Mouse (Mus musculus) intestine, postnatal 0 days (tissue): Measurements from ENCODE around the gene Cep131. TPM values are rescaled to one million over a fixed set of nuclear protein-coding genes. Genes with fewer than 3 reads are reported as not detected.

ENCODE experiments used
- ATAC-seq: fragments of 200-750 bp; cut with Nextera tagmentation; 2 replicates; pipeline ENCODE4 v1.8.0; 2017; ENCODE audit warnings: mild to moderate bottlenecking, moderate TSS enrichment, moderate library complexity
- H3K27ac ChIP-seq: fragments of 300-500 bp; sonication (generic); 2 replicates; pipeline ENCODE4 v1.5.1; 2014; ENCODE audit warnings: mild to moderate bottlenecking, low read depth, low read length, moderate library complexity
- H3K27me3 ChIP-seq: fragments of 300-500 bp; sonication (generic); replicated peaks from 2 replicates; pipeline ENCODE4 v1.6.1; 2014; ENCODE audit warnings: low read length, mixed read lengths; ENCODE audit not compliant: control insufficient read depth, insufficient read depth
- H3K36me3 ChIP-seq: fragments of 300-500 bp; sonication (generic); 2 replicates; pipeline ENCODE4 v1.6.1; 2014; ENCODE audit warnings: mild to moderate bottlenecking, moderate library complexity; ENCODE audit not compliant: control insufficient read depth, insufficient read depth
- H3K4me1 ChIP-seq: fragments of 300-500 bp; sonication (generic); replicated peaks from 2 replicates; pipeline ENCODE4 v1.6.1; 2014; ENCODE audit warnings: antibody characterized with exemption, low read length, mixed read lengths; ENCODE audit not compliant: control insufficient read depth, insufficient read depth
- H3K4me2 ChIP-seq: fragments of 300-500 bp; sonication (generic); replicated peaks from 2 replicates; pipeline ENCODE4 v1.6.1; 2014; ENCODE audit warnings: low read depth, mild to moderate bottlenecking, moderate library complexity
- H3K4me3 ChIP-seq: fragments of 300-500 bp; sonication (generic); 2 replicates; pipeline ENCODE4 v1.5.1; 2014; ENCODE audit warnings: low read depth, low read length
- H3K9ac ChIP-seq: fragments of 300-500 bp; sonication (generic); 2 replicates; pipeline ENCODE4 v1.6.1; 2014; ENCODE audit warnings: mild to moderate bottlenecking, low read depth, low read length
- H3K9me3 ChIP-seq: fragments of 300-500 bp; sonication (generic); 2 replicates; pipeline ENCODE4 v1.6.1; 2016; ENCODE audit warnings: mixed run types; ENCODE audit not compliant: control insufficient read depth
- CTCF ChIP-seq: sonication (generic); IDR thresholded peaks from 2 replicates; pipeline ENCODE4 v1.5.1; 2016; ENCODE audit warnings: low read depth, mild to moderate bottlenecking, control low read depth, antibody characterized with exemption, moderate library complexity
- WGBS: fragments of 180-500 bp; shearing (Covaris S2); extraction: QIAGEN DNeasy Blood & Tissue Kit; methylation state at CpG from one replicate; pipeline ENCODE4 v1.1.7; 2014; 5-methylcytosine and 5-hydroxymethylcytosine counted together
- polyA plus RNA-seq: library from polyadenylated mRNA; unstranded; fragments of >200 nt; fragmentation: Nextera tagmentation; extraction: Ambion mirVana; gene quantifications from 2 replicates; pipeline ENCODE4 v1.2.1, GENCODE M21; 2015

Gene Cep131
- 4.8 and 5.6 TPM in 2 replicates for polyA plus RNA-seq

- WGBS, result under 1% methylated on average over 42 of the region's 42 CpGs
- Histone ChIP-seq H3K4me2 (peak within 1 kb of the TSS; percentile 99), H3K9me3 (no peaks in the 10 kb centered on the region), H3K9ac (peak within 1 kb of the TSS; percentile 84), H3K27ac (peak within 1 kb of the TSS; percentile 16; the same call in 1 of the 2 replicates), H3K27me3 (no peaks in the 10 kb centered on the region), H3K36me3 (peaks cover 25% of the 10 kb centered on the region), H3K4me1 (0 out of 2 replicates have a peak, but pooled peaks cover 2% of the 10 kb centered on the region), H3K4me3 (peak within 1 kb of the TSS; percentile 86)
- ATAC-seq, result peak; percentile 99
- TF ChIP-seq CTCF, result no peak
Observed at GRCm38 (mm10) chr11:120086702-120087152, at the start of gene Cep131. TSS of gene Cep131 (minus strand) at chr11:120086827.

GRCm38 (mm10) chr11:120136195-120136594, 49.6 kb upstream of the Cep131 start:
- H3K9ac ChIP-seq, result peak overlapping the region; percentile 11; the same call in 1 of the 2 replicates
- WGBS, result 53% methylated on average over 8 of the region's 8 CpGs
- no peak overlapping the region for H3K4me2 ChIP-seq
- H3K4me3 ChIP-seq, result no peak overlapping the region
- H3K4me1 ChIP-seq, result 0 out of 2 replicates have a peak, but pooled peaks cover 6% of the 10 kb centered on the region
- no peaks in the 10 kb centered on the region for H3K27me3 ChIP-seq
- no peaks in the 10 kb centered on the region for H3K9me3 ChIP-seq
- peak; percentile 12; the same call in 1 of the 2 replicates for ATAC-seq
- TF ChIP-seq CTCF, result no peak
- peak overlapping the region; percentile 74 for H3K27ac ChIP-seq
- peaks cover 74% of the 10 kb centered on the region for H3K36me3 ChIP-seq

DNA sequence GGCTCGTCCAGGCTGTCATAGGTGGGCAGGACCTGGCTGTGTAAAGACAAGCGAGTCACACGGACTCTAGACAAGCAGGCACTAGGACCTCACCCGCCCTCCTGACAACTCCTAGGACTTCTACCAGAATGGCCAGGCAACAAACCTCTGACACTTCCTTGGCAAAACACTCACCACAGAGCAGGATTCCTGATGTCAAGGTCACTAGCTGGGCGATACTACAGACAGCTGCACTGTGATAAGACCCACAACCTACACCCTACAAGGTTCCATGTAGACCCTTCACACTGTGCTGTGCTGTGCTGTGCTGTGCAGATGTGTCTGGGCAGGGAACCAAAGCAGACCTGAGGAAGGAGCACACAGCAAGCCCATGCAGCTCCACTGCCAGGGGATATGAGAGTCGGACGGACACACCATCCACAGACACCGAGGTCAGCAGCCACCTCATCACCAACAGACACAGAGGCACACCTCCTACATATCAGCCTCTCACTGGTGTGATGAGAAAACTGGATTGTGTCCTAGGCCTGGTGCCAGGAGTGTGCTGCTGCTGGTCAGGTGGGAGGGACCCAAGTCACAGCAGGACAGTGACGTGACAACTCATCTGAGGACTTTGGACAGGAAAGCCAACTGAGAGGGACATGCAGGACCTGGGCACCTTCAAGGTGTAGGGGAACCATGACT, 48.4 kb upstream of the Cep131 start:
- H3K27me3 ChIP-seq, result no peaks in the 10 kb centered on the region
- H3K27ac ChIP-seq, result peak overlapping the region; percentile 74
- WGBS, result 62% methylated on average over 9 of the region's 9 CpGs
- no peak for TF ChIP-seq CTCF
- ATAC-seq, result peak; percentile 64
- H3K9me3 ChIP-seq, result no peaks in the 10 kb centered on the region
- no peak overlapping the region for H3K9ac ChIP-seq
- peaks cover 78% of the 10 kb centered on the region for H3K36me3 ChIP-seq
- H3K4me1 ChIP-seq, result 0 out of 2 replicates have a peak, but pooled peaks cover 6% of the 10 kb centered on the region
- H3K4me2 ChIP-seq, result no peak overlapping the region
- H3K4me3 ChIP-seq, result no peak overlapping the region

- Histone ChIP-seq H3K4me3 (no peak overlapping the region), H3K9me3 (no peaks in the 10 kb centered on the region), H3K27ac (no peak overlapping the region), H3K4me1 (0 out of 2 replicates have a peak, but pooled peaks cover 6% of the 10 kb centered on the region), H3K27me3 (no peaks in the 10 kb centered on the region), H3K9ac (no peak overlapping the region), H3K4me2 (no peak overlapping the region), H3K36me3 (peaks cover 82% of the 10 kb centered on the region)
- no peak for TF ChIP-seq CTCF
- WGBS, result 72% methylated on average over 5 of the region's 5 CpGs
- ATAC-seq, result no peak
Observed at GRCm38 (mm10) chr11:120134148-120134547, 47.5 kb upstream of the Cep131 start.

GRCm38 (mm10) chr11:120129281-120129680, 42.7 kb upstream of the Cep131 start:
- ATAC-seq, result no peak
- H3K27ac ChIP-seq, result no peak overlapping the region
- WGBS, result 76% methylated on average over 7 of the region's 7 CpGs
- H3K9ac ChIP-seq, result no peak overlapping the region
- no peak overlapping the region for H3K4me2 ChIP-seq
- no peak for TF ChIP-seq CTCF
- no peak overlapping the region for H3K4me3 ChIP-seq
- no peaks in the 10 kb centered on the region for H3K9me3 ChIP-seq
- peaks cover 91% of the 10 kb centered on the region for H3K36me3 ChIP-seq
- H3K4me1 ChIP-seq, result no peaks in the 10 kb centered on the region
- no peaks in the 10 kb centered on the region for H3K27me3 ChIP-seq

DNA sequence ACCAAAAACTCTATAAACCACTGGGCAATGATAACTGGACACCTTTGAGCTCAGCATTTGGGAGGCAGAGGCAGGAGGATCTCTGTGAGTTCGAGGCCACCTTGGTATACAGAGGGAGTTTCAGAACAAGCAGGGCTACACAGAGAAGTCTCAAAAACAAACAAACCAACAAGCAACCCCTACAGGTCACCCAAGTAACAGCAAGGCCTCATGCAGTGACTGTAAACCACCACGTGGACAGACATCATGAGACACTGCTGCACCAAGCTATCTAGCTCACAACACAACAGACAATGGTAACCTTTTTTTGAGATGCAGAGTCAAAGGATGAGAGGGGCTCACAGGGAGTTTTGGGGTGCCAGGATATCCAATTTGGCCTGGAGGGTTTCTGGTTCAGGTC, 40.2 kb upstream of the Cep131 start:
- Histone ChIP-seq H3K4me3 (no peak overlapping the region), H3K4me2 (no peak overlapping the region), H3K9me3 (no peaks in the 10 kb centered on the region), H3K27ac (no peak overlapping the region), H3K27me3 (no peaks in the 10 kb centered on the region), H3K9ac (no peak overlapping the region), H3K36me3 (peaks cover 90% of the 10 kb centered on the region), H3K4me1 (no peaks in the 10 kb centered on the region)
- no peak for ATAC-seq
- 0 out of 2 replicates have a peak, but pooled peaks have one; percentile 14 for TF ChIP-seq CTCF
- 85% methylated on average over 2 of the region's 2 CpGs for WGBS
